Mouse (Mus musculus): Measurements from ENCODE around the gene Tas2r140. TPM values are rescaled to one million over a fixed set of nuclear protein-coding genes. Genes with fewer than 3 reads are reported as not detected.
A peak's percentile ranks its signal among the peaks of the same experiment; 100 is the strongest.

The Tas2r140 gene
- not detected in 2 replicates for polyA plus RNA-seq (2016; fragmentation: Nextera tagmentation; extraction: Ambion mirVana)

DNA sequence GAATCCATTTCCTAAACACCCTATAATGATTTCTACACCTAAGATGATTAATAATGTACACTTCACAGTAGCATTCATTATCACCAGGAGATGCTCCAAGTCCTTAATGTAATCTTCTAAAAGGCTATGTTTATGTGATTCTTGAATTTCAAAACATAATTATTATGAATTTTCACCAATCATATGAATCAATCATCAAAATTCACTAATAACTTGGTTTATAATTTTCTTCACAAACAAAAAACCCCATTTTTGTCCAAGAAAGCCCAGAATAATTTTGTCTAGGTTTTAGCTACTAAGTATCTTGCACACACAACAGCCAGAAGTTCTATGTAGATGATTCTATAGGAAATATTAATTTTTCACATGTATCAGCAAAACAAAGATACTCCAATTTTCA, at the start of gene Tas2r140:
Tas2r140 (minus strand) TSS at position 101 of the 400 bp plus-strand sequence.
- Histone ChIP-seq H3K4me3 (no peak within 1 kb of the TSS), H3K36me3 (no peaks in the 10 kb centered on the region), H3K9me3 (replicated peaks) (no peaks in the 10 kb centered on the region), H3K9ac (no peak within 1 kb of the TSS), H3K27ac (no peak within 1 kb of the TSS), H3K27me3 (no peaks in the 10 kb centered on the region), H3K4me2 (replicated peaks) (no peak within 1 kb of the TSS), H3K4me1 (no peaks in the 10 kb centered on the region)
- no peak for ATAC-seq (ENCODE audit: low FRiP score)

DNA sequence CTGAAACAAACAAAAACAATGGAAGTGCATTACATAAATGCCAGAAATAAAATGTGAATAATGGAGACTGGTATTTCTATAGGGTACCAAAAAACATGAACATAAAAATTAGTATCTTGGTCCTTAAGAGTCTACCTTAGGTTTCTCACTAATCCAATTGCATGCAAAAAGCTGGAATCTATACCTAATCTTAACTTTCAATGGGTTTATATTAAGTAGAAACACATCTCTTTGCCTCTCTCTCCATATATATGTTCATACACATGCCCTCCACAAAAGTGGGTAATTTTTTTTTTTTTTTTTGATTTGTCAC, 48.9 kb upstream of the Tas2r140 start, which contains the start of gene Smim10l1:
Smim10l1 (plus strand) TSS at position 301 of the 313 bp plus-strand sequence.
- peaks cover 3% of the 10 kb centered on the region; the same call in 1 of the 2 replicates for H3K36me3 ChIP-seq
- H3K9ac ChIP-seq = peak within 1 kb of the TSS; percentile 97
- no peaks in the 10 kb centered on the region for H3K27me3 ChIP-seq
- peak within 1 kb of the TSS; percentile 87 for H3K4me3 ChIP-seq
- H3K4me1 ChIP-seq = peaks cover 2% of the 10 kb centered on the region; the same call in 1 of the 2 replicates
- H3K27ac ChIP-seq = peak within 1 kb of the TSS; percentile 99
- H3K4me2 ChIP-seq (replicated peaks) = peak within 1 kb of the TSS; percentile 57
- no peaks in the 10 kb centered on the region for H3K9me3 ChIP-seq (replicated peaks)
- no peak for ATAC-seq (ENCODE audit: low FRiP score)

DNA sequence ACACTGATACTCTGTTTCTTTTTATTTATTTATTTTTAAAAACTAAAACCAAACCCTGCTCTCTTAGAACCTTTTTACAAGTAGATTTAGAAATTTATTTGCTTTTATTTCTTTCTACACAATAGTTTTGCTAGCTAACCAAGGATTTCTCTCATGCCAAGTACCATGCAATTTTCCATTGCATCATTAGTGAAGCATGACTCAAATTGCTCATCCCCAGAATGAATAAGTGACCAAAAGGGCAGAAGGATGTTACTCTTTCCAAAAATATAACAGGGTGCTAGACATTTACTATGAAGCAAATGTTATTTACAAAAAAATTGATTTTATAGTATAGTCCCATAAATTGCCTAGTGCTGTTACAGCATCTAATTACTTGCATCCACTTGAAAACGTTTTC, 46.8 kb upstream of the Tas2r140 start:
- no peak for ATAC-seq (ENCODE audit: low FRiP score)
- H3K9me3 ChIP-seq (replicated peaks) = no peaks in the 10 kb centered on the region
- H3K4me3 ChIP-seq = no peak overlapping the region
- no peak overlapping the region for H3K27ac ChIP-seq
- no peak overlapping the region for H3K4me2 ChIP-seq (replicated peaks)
- WGBS = 65% methylated on average over 1 of the region's 1 CpGs
- no peaks in the 10 kb centered on the region for H3K36me3 ChIP-seq
- H3K4me1 ChIP-seq = peaks cover 2% of the 10 kb centered on the region; the same call in 1 of the 2 replicates
- H3K27me3 ChIP-seq = no peaks in the 10 kb centered on the region
- H3K9ac ChIP-seq = no peak overlapping the region

- 77% methylated on average over 8 of the region's 8 CpGs for WGBS
- H3K4me3 ChIP-seq = no peak overlapping the region
- ATAC-seq (ENCODE audit: low FRiP score) = no peak
These were observed 36.6 kb upstream of the Tas2r140 start for GRCm38 (mm10) chr6:133092226-133092625.

DNA sequence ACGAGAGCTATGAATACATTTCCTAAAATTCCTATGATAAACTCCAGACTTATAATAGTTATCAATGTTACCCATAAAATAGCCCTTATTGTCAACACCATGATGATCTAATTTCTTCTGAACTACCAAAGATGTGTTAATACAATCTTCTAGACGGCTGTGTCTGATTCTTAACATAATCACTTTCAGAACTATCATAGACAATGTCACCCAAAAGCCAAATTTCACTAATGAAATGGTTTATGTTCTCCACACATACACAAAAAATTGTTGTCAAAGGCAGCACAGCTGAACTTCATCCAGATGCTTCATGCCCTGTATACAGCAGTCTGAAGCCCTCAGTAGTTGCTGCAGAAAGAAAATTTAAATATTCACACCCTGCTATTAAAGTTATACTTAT, 18.6 kb downstream of the Tas2r140 start, which contains the start of gene Tas2r103:
Tas2r103 (minus strand) TSS at position 101 of the 400 bp plus-strand sequence.
- Histone ChIP-seq H3K4me3 (no peak within 1 kb of the TSS), H3K9ac (no peak within 1 kb of the TSS), H3K27ac (no peak within 1 kb of the TSS), H3K36me3 (no peaks in the 10 kb centered on the region), H3K4me1 (no peaks in the 10 kb centered on the region), H3K9me3 (replicated peaks) (no peaks in the 10 kb centered on the region), H3K27me3 (no peaks in the 10 kb centered on the region), H3K4me2 (replicated peaks) (no peak within 1 kb of the TSS)
- 78% methylated on average over 2 of the region's 2 CpGs for WGBS
- ATAC-seq (ENCODE audit: low FRiP score) = no peak

More at GRCm38 (mm10) chr6:133092226-133092625, 36.6 kb upstream of the Tas2r140 start:
- Histone ChIP-seq H3K4me1 (no peaks in the 10 kb centered on the region), H3K9me3 (replicated peaks) (no peaks in the 10 kb centered on the region), H3K27ac (no peak overlapping the region), H3K36me3 (no peaks in the 10 kb centered on the region), H3K9ac (no peak overlapping the region), H3K27me3 (no peaks in the 10 kb centered on the region), H3K4me2 (replicated peaks) (no peak overlapping the region)

Other genes with a start within 250 kb of the Tas2r140 start
- gene Tas2r123, start 208.7 kb downstream of the Tas2r140 start, polyA plus RNA-seq (2016; fragmentation: Nextera tagmentation; extraction: Ambion mirVana) = not detected in 2 replicates
- gene Tas2r116, start 200.4 kb downstream of the Tas2r140 start, polyA plus RNA-seq (2016; fragmentation: Nextera tagmentation; extraction: Ambion mirVana) = not detected in 2 replicates
- gene Tas2r110, start 187.8 kb downstream of the Tas2r140 start, polyA plus RNA-seq (2016; fragmentation: Nextera tagmentation; extraction: Ambion mirVana) = not detected in 2 replicates
- gene Tas2r113, start 162.8 kb downstream of the Tas2r140 start, polyA plus RNA-seq (2016; fragmentation: Nextera tagmentation; extraction: Ambion mirVana) = not detected in 2 replicates
- gene Tas2r125, start 146.2 kb downstream of the Tas2r140 start, polyA plus RNA-seq (2016; fragmentation: Nextera tagmentation; extraction: Ambion mirVana) = not detected in 2 replicates
- gene Tas2r129, start 104.7 kb downstream of the Tas2r140 start, polyA plus RNA-seq (2016; fragmentation: Nextera tagmentation; extraction: Ambion mirVana) = not detected in 2 replicates
- gene Tas2r131, start 97.9 kb downstream of the Tas2r140 start, polyA plus RNA-seq (2016; fragmentation: Nextera tagmentation; extraction: Ambion mirVana) = not detected in 2 replicates
- gene Tas2r109, start 74.9 kb downstream of the Tas2r140 start, polyA plus RNA-seq (2016; fragmentation: Nextera tagmentation; extraction: Ambion mirVana) = not detected in 2 replicates
- not detected in 2 replicates for gene Tas2r103, start 18.7 kb downstream of the Tas2r140 start, polyA plus RNA-seq (2016; fragmentation: Nextera tagmentation; extraction: Ambion mirVana)
- gene Smim10l1, start 49.1 kb upstream of the Tas2r140 start, polyA plus RNA-seq (2016; fragmentation: Nextera tagmentation; extraction: Ambion mirVana) = 118 and 131 TPM in 2 replicates
- gene 5530400C23Rik, start 236.4 kb upstream of the Tas2r140 start, polyA plus RNA-seq (2016; fragmentation: Nextera tagmentation; extraction: Ambion mirVana) = not detected in 2 replicates